ENCODE assay signal across 9 mouse cellular contexts in the genomic region with DNA sequence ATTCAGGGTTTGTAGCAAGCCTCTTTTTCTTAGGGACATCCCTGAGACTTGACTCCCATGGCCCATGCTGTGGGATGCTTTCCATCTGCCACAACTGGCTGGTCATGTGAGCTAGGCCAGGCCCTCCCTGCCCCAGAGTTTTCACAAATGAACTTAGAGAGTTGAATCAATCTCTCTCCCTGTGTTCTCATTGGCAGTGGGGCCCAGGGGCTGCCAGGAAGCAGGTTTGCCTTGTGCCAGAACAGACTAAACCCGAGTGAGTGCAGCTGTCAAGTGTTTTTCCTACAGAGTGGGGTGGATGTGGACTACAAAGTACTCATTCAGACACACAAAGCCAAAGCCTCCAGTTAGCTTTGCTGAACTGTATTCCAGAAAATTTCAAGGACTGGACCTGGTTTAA. TPM values are rescaled to one million over a fixed set of nuclear protein-coding genes. Genes with fewer than 3 reads are reported as not detected.
DNase-seq lines count a peak whose midpoint lies in the region; ATAC-seq and TF ChIP-seq lines count a peak whose summit lies in the region.
"Had no signal": no experiment of that assay in that cellular context is flagged by ENCODE, and none has a peak within 500 bp of the region (broad histone marks: within the 10 kb centered on the region; RNA-seq: fewer than 3 reads in every experiment).

No protein-coding gene starts in this region.

- DNase-seq in liver, postnatal 0 days, result no peak
- peak; percentile 61 for DNase-seq in gastrocnemius, postnatal 14 days
- DNase-seq in kidney, postnatal 10 days, result peak; percentile 62
- peak; percentile 61 for DNase-seq in lung, postnatal 25 days (ENCODE audit: low spot score)
- DNase-seq in adrenal gland, adult 8-10 months, result no peak
- DNase-seq in right cerebral cortex, postnatal 14 days, result no peak
- DNase-seq in spleen, postnatal 4 days (ENCODE audit: low spot score in 2 of 2), result no peak

- H3K4me2 ChIP-seq in liver, postnatal 0 days (ENCODE audit: low read depth, low read length), result no peak overlapping the region
- no peak overlapping the region for H3K4me2 ChIP-seq in liver, embryonic 12.5 days

- peaks cover 2% of the 10 kb centered on the region; the same call in 1 of the 2 replicates for H3K4me1 ChIP-seq in liver, postnatal 0 days (ENCODE audit: insufficient read depth)
- no peaks in the 10 kb centered on the region for H3K4me1 ChIP-seq in liver, embryonic 12.5 days

- H3K27ac ChIP-seq in liver, postnatal 0 days (ENCODE audit: low read depth), result no peak overlapping the region
- no peak overlapping the region for H3K27ac ChIP-seq in liver, embryonic 12.5 days

- no peaks in the 10 kb centered on the region for H3K9me3 ChIP-seq in liver, postnatal 0 days (ENCODE audit: low read length)
- no peaks in the 10 kb centered on the region for H3K9me3 ChIP-seq in liver, embryonic 12.5 days (replicated peaks)

- no peak overlapping the region for H3K9ac ChIP-seq in liver, postnatal 0 days (replicated peaks)
- no peak overlapping the region for H3K9ac ChIP-seq in liver, embryonic 12.5 days

- no peaks in the 10 kb centered on the region for H3K36me3 ChIP-seq in liver, postnatal 0 days (replicated peaks; ENCODE audit: insufficient read depth, low read length)
- no peaks in the 10 kb centered on the region for H3K36me3 ChIP-seq in liver, embryonic 12.5 days

- TF ChIP-seq CTCF in liver, postnatal 0 days (IDR thresholded peaks at IDR 0.05; ENCODE audit: low read depth), result no peak

- TF ChIP-seq EP300 in liver, postnatal 0 days (IDR thresholded peaks at IDR 0.05; ENCODE audit: low read depth), result no peak

- 29% methylated on average over 1 of the region's 1 CpGs for WGBS in liver, postnatal 0 days (ENCODE audit: insufficient replicate concordance)
- 18% methylated on average over 1 of the region's 1 CpGs for WGBS in liver, embryonic 12.5 days (ENCODE audit: insufficient replicate concordance)

- intact Hi-C loops in gastrocnemius, postnatal 14 days (cut with DNase I; ENCODE audit: low total_unique reads), result no loop called here

- no peak overlapping the region for H3K4me3 ChIP-seq in liver, postnatal 0 days (ENCODE audit: low read depth, low read length)
- no peak overlapping the region for H3K4me3 ChIP-seq in liver, embryonic 12.5 days

- no peaks in the 10 kb centered on the region for H3K27me3 ChIP-seq in liver, postnatal 0 days (ENCODE audit: insufficient read depth, low read length)
- H3K27me3 ChIP-seq in liver, embryonic 12.5 days (replicated peaks), result peaks cover 3% of the 10 kb centered on the region; the same call in 1 of the 2 replicates

- peak; percentile 19; the same call in 1 of the 2 replicates for ATAC-seq in liver, postnatal 0 days
- no peak for ATAC-seq in liver, embryonic 12.5 days

RNA-seq across cellular contexts. Expression of a gene that starts 12.7 kb away (rescaled TPM):
- polyA plus RNA-seq in liver, postnatal 0 days (2015; fragmentation: Nextera tagmentation; extraction: Ambion mirVana), result 23.3 and 26.3 TPM in 2 replicates
- 56.4 and 61.6 TPM in 2 replicates for polyA plus RNA-seq in liver, embryonic 12.5 days (2016; fragmentation: Nextera tagmentation; extraction: Ambion mirVana)
- total RNA-seq in gastrocnemius, postnatal 14 days (2021), result 10 to 100 TPM; 16.5 to 19.1 TPM
- 10 to 100 TPM; 37.7 to 96.3 (median 62.2) TPM for total RNA-seq in adrenal gland, adult 8-10 months (2022)

RNA-seq across cellular contexts. Expression of a gene that starts 29.5 kb away (rescaled TPM):
- polyA plus RNA-seq in liver, postnatal 0 days (2015; fragmentation: Nextera tagmentation; extraction: Ambion mirVana), result not detected in 2 replicates
- polyA plus RNA-seq in liver, embryonic 12.5 days (2016; fragmentation: Nextera tagmentation; extraction: Ambion mirVana), result not detected in 2 replicates
- total RNA-seq in gastrocnemius, postnatal 14 days (2021), result not detected
- total RNA-seq in adrenal gland, adult 8-10 months (2022), result not detected
- total RNA-seq: megakaryocyte progenitor cell, adult 5-6 weeks had no signal

Comparison
In these comparisons a context has a peak if more than half of its experiments do, and no peak if none do; other contexts are left out.
1. DNase-seq: peak in gastrocnemius, postnatal 14 days (single experiment), kidney, postnatal 10 days (single experiment) and lung, postnatal 25 days (single experiment); none in liver, postnatal 0 days (single experiment), adrenal gland, adult 8-10 months (single experiment), right cerebral cortex, postnatal 14 days (single experiment) and spleen, postnatal 4 days (0 of 2).